Mouse (Mus musculus): ENCODE measurements around the gene Fam160a2. TPM values are rescaled to one million over a fixed set of nuclear protein-coding genes. Genes with fewer than 3 reads are reported as not detected.
A peak's percentile ranks its signal among the peaks of the same experiment; 100 is the strongest.

Gene Fam160a2
- polyA plus RNA-seq (2014; fragmentation: Nextera tagmentation; extraction: Ambion mirVana): 37.6 and 39.0 TPM in 2 replicates

- Histone ChIP-seq H3K27ac (replicated peaks; ENCODE audit: low read depth, low read length) (peak within 1 kb of the TSS; percentile 79), H3K27me3 (replicated peaks; ENCODE audit: control insufficient read depth, insufficient read depth, low read length) (no peaks in the 10 kb centered on the region), H3K9ac (ENCODE audit: low read depth, low read length) (peak within 1 kb of the TSS; percentile 88), H3K36me3 (ENCODE audit: control insufficient read depth, insufficient read depth, low read length) (peaks cover 5% of the 10 kb centered on the region; the same call in 1 of the 2 replicates), H3K9me3 (ENCODE audit: control insufficient read depth, low read length) (no peaks in the 10 kb centered on the region), H3K4me2 (ENCODE audit: low read depth, low read length) (peak within 1 kb of the TSS; percentile 78), H3K4me3 (ENCODE audit: low read depth, low read length) (peak within 1 kb of the TSS; percentile 88), H3K4me1 (ENCODE audit: control insufficient read depth, insufficient read depth, low read length) (peaks cover 4% of the 10 kb centered on the region; the same call in 1 of the 2 replicates)
- peak; percentile 99 for DNase-seq (ENCODE audit: low spot score)
- WGBS: under 1% methylated on average over 47 of the region's 55 CpGs
- ATAC-seq (ENCODE audit: low read depth): peak; percentile 98
Measured at GRCm38 (mm10) chr7:105399935-105400624, at the start of gene Fam160a2. TSS of gene Fam160a2 (minus strand) at chr7:105400054.

- Histone ChIP-seq H3K4me1 (ENCODE audit: control insufficient read depth, insufficient read depth, low read length) (no peaks in the 10 kb centered on the region), H3K9me3 (ENCODE audit: control insufficient read depth, low read length) (no peaks in the 10 kb centered on the region), H3K27me3 (replicated peaks; ENCODE audit: control insufficient read depth, insufficient read depth, low read length) (no peaks in the 10 kb centered on the region), H3K36me3 (ENCODE audit: control insufficient read depth, insufficient read depth, low read length) (no peaks in the 10 kb centered on the region), H3K4me2 (ENCODE audit: low read depth, low read length) (no peak overlapping the region), H3K27ac (replicated peaks; ENCODE audit: low read depth, low read length) (no peak overlapping the region), H3K4me3 (ENCODE audit: low read depth, low read length) (no peak overlapping the region), H3K9ac (ENCODE audit: low read depth, low read length) (no peak overlapping the region)
- WGBS: 64% methylated on average over 3 of the region's 3 CpGs
- no peak for DNase-seq (ENCODE audit: low spot score)
- ATAC-seq (ENCODE audit: low read depth): no peak
Measured at GRCm38 (mm10) chr7:105445076-105445475, 45.2 kb upstream of the Fam160a2 start.

- no peaks in the 10 kb centered on the region for H3K27me3 ChIP-seq (replicated peaks; ENCODE audit: control insufficient read depth, insufficient read depth, low read length)
- no peak overlapping the region for H3K4me3 ChIP-seq (ENCODE audit: low read depth, low read length)
- no peak for ATAC-seq (ENCODE audit: low read depth)
- H3K27ac ChIP-seq (replicated peaks; ENCODE audit: low read depth, low read length): no peak overlapping the region
- no peaks in the 10 kb centered on the region for H3K9me3 ChIP-seq (ENCODE audit: control insufficient read depth, low read length)
- DNase-seq (ENCODE audit: low spot score): no peak
- H3K4me1 ChIP-seq (ENCODE audit: control insufficient read depth, insufficient read depth, low read length): no peaks in the 10 kb centered on the region
- H3K9ac ChIP-seq (ENCODE audit: low read depth, low read length): no peak overlapping the region
- no peak overlapping the region for H3K4me2 ChIP-seq (ENCODE audit: low read depth, low read length)
- 59% methylated on average over 4 of the region's 4 CpGs for WGBS
- H3K36me3 ChIP-seq (ENCODE audit: control insufficient read depth, insufficient read depth, low read length): no peaks in the 10 kb centered on the region
Measured at GRCm38 (mm10) chr7:105441426-105441825, 41.6 kb upstream of the Fam160a2 start.

DNA sequence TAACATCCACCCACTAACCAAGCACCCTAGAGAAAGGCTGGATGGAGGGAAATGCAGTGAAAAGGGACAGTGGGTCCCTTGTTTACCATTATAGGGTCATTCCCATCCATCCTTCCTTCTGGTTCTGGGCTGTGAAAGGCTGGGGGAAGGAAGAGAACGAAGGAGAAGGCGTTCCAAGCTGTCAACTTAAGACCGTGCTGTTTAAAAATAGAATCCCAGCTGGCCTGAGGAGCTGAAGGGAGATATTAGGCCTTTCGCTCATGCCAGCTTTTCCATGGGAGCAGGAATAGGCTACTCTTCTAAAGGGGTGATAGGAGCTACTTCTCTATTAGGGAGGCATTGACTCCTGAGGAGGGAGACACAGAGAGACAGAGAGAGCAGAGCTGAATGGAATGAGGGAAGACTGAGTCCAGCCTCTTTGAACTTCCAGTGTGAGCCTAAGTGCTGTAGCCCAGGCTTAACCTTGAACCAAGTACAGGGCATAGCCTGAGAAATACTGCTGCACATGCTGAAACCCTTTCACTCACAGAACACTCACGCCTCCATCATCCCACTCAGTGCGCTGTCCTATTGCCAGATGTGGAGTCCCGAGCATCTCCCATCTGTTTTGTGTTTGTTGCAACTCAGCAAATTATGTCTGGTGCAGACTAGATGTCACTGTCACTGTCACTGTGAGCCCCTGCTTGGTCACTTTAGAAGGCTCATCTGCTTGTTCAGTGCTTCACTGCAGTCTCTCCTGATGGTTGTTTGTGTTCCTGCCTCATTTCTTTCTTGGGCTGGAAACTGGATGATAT lies 38.3 kb upstream of the Fam160a2 start:
- Histone ChIP-seq H3K4me1 (ENCODE audit: control insufficient read depth, insufficient read depth, low read length) (no peaks in the 10 kb centered on the region), H3K27ac (replicated peaks; ENCODE audit: low read depth, low read length) (no peak overlapping the region), H3K9ac (ENCODE audit: low read depth, low read length) (no peak overlapping the region), H3K4me3 (ENCODE audit: low read depth, low read length) (no peak overlapping the region), H3K9me3 (ENCODE audit: control insufficient read depth, low read length) (no peaks in the 10 kb centered on the region), H3K4me2 (ENCODE audit: low read depth, low read length) (no peak overlapping the region), H3K36me3 (ENCODE audit: control insufficient read depth, insufficient read depth, low read length) (no peaks in the 10 kb centered on the region), H3K27me3 (replicated peaks; ENCODE audit: control insufficient read depth, insufficient read depth, low read length) (no peaks in the 10 kb centered on the region)
- DNase-seq (ENCODE audit: low spot score): peak; percentile 23
- no peak for ATAC-seq (ENCODE audit: low read depth)
- WGBS: 67% methylated on average over 7 of the region's 7 CpGs

DNA sequence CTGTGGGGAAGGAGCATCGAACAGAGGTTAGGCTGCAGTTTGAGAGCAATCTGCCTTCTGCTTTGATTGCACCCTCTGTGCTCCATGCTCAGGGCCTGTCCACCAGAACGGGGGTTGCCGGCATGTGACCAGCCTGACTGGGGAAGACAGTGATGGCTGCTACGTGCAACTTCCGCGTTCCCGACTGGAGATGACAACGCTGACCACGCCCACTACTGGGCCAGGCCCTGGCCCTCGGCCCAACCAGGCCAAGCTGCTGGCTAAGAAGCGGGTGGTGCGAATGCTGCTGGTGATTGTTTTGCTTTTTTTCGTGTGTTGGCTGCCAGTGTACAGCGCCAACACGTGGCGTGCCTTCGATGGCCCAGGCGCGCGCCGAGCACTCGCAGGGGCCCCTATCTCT lies 34.9 kb upstream of the Fam160a2 start:
- no peaks in the 10 kb centered on the region for H3K9me3 ChIP-seq (ENCODE audit: control insufficient read depth, low read length)
- ATAC-seq (ENCODE audit: low read depth) (no peak), DNase-seq (ENCODE audit: low spot score) (no peak)
- 85% methylated on average over 21 of the region's 22 CpGs for WGBS
- H3K9ac ChIP-seq (ENCODE audit: low read depth, low read length): no peak overlapping the region
- H3K27me3 ChIP-seq (replicated peaks; ENCODE audit: control insufficient read depth, insufficient read depth, low read length): no peaks in the 10 kb centered on the region
- no peak overlapping the region for H3K4me3 ChIP-seq (ENCODE audit: low read depth, low read length)
- H3K27ac ChIP-seq (replicated peaks; ENCODE audit: low read depth, low read length): no peak overlapping the region
- no peaks in the 10 kb centered on the region for H3K36me3 ChIP-seq (ENCODE audit: control insufficient read depth, insufficient read depth, low read length)
- no peaks in the 10 kb centered on the region for H3K4me1 ChIP-seq (ENCODE audit: control insufficient read depth, insufficient read depth, low read length)
- no peak overlapping the region for H3K4me2 ChIP-seq (ENCODE audit: low read depth, low read length)

DNA sequence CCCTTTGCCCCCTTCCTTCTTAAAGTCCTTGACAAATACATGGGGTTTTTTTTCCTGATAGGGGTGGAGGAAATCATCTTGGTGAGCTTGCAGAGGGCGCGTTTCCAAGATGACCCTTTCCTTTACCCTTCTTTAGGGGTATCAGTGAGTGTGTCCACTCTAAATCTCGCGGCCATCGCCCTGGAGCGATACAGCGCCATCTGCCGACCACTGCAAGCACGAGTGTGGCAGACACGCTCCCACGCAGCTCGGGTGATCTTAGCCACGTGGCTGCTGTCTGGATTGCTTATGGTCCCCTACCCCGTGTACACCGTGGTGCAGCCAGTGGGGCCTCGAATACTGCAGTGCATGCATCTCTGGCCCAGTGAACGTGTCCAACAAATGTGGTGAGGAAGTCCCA lies 34.0 kb upstream of the Fam160a2 start:
- ATAC-seq (ENCODE audit: low read depth) (no peak), DNase-seq (ENCODE audit: low spot score) (no peak)
- Histone ChIP-seq H3K4me1 (ENCODE audit: control insufficient read depth, insufficient read depth, low read length) (no peaks in the 10 kb centered on the region), H3K9me3 (ENCODE audit: control insufficient read depth, low read length) (no peaks in the 10 kb centered on the region), H3K36me3 (ENCODE audit: control insufficient read depth, insufficient read depth, low read length) (no peaks in the 10 kb centered on the region), H3K27ac (replicated peaks; ENCODE audit: low read depth, low read length) (no peak overlapping the region), H3K9ac (ENCODE audit: low read depth, low read length) (no peak overlapping the region), H3K27me3 (replicated peaks; ENCODE audit: control insufficient read depth, insufficient read depth, low read length) (no peaks in the 10 kb centered on the region), H3K4me2 (ENCODE audit: low read depth, low read length) (no peak overlapping the region), H3K4me3 (ENCODE audit: low read depth, low read length) (no peak overlapping the region)
- 80% methylated on average over 17 of the region's 17 CpGs for WGBS

DNA sequence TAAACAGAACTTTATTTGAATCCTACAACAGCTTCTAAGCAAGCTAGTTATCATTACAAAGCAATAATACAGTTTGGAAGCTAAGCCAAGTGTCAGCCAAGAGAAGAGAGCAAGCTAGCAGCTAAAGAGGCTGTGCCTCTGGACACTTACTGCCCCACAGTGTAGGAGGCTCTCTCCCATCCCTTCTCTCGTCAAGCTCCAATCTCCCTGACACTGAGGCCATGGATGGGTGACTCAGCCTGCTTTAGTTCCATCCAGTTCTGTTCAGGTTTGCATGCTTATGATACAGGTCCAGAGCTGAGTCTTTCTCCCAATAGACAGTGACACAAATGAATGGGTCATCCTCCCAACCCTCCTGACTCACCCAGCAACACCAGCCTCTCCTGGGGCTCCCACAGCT lies 32.2 kb upstream of the Fam160a2 start:
- no peak overlapping the region for H3K9ac ChIP-seq (ENCODE audit: low read depth, low read length)
- H3K4me2 ChIP-seq (ENCODE audit: low read depth, low read length): no peak overlapping the region
- no peak overlapping the region for H3K4me3 ChIP-seq (ENCODE audit: low read depth, low read length)
- peaks cover 12% of the 10 kb centered on the region for H3K27me3 ChIP-seq (replicated peaks; ENCODE audit: control insufficient read depth, insufficient read depth, low read length)
- WGBS: 71% methylated on average over 1 of the region's 1 CpGs
- H3K4me1 ChIP-seq (ENCODE audit: control insufficient read depth, insufficient read depth, low read length): no peaks in the 10 kb centered on the region
- no peak for DNase-seq (ENCODE audit: low spot score)
- ATAC-seq (ENCODE audit: low read depth): no peak
- H3K36me3 ChIP-seq (ENCODE audit: control insufficient read depth, insufficient read depth, low read length): no peaks in the 10 kb centered on the region
- H3K27ac ChIP-seq (replicated peaks; ENCODE audit: low read depth, low read length): no peak overlapping the region
- H3K9me3 ChIP-seq (ENCODE audit: control insufficient read depth, low read length): no peaks in the 10 kb centered on the region

GRCm38 (mm10) chr7:105426051-105426450 lies 26.2 kb upstream of the Fam160a2 start:
- H3K9ac ChIP-seq (ENCODE audit: low read depth, low read length): peak overlapping the region; percentile 40
- peak; percentile 13; the same call in 1 of the 2 replicates for ATAC-seq (ENCODE audit: low read depth)

More at GRCm38 (mm10) chr7:105426051-105426450, 26.2 kb upstream of the Fam160a2 start:
- Histone ChIP-seq H3K4me2 (ENCODE audit: low read depth, low read length) (peak overlapping the region; percentile 69), H3K4me1 (ENCODE audit: control insufficient read depth, insufficient read depth, low read length) (0 out of 2 replicates have a peak, but pooled peaks cover 4% of the 10 kb centered on the region), H3K27me3 (replicated peaks; ENCODE audit: control insufficient read depth, insufficient read depth, low read length) (peaks cover 44% of the 10 kb centered on the region), H3K9me3 (ENCODE audit: control insufficient read depth, low read length) (no peaks in the 10 kb centered on the region), H3K27ac (replicated peaks; ENCODE audit: low read depth, low read length) (no peak overlapping the region), H3K36me3 (ENCODE audit: control insufficient read depth, insufficient read depth, low read length) (no peaks in the 10 kb centered on the region), H3K4me3 (ENCODE audit: low read depth, low read length) (peak overlapping the region; percentile 38)
- 6% methylated on average over 8 of the region's 11 CpGs for WGBS
- DNase-seq (ENCODE audit: low spot score): no peak

Data from embryonic facial prominence, embryonic 14.5 days (tissue).